Mouse (Mus musculus): ENCODE measurements at regions not wholly inside any gene's neighbourhood (a gene's known extent, or its start where the extent isn't known, plus 50 kb on each side); places are given as distances from the start of the nearest gene placed in this dataset.
A peak's percentile ranks its signal among the peaks of the same experiment; 100 is the strongest.

- peak in 1 of 2 experiments; percentile 10 for DNase-seq (ENCODE audit: low spot score in 2 of 2)
Measured at GRCm38 (mm10) chr1:133981185-133981584, 55.9 kb upstream of the Fmod start.

GRCm38 (mm10) chr1:133978271-133978988, 57.2 kb upstream of the Prelp start:
- peak in 1 of 2 experiments; percentile 10 for DNase-seq (ENCODE audit: low spot score in 2 of 2)

DNA sequence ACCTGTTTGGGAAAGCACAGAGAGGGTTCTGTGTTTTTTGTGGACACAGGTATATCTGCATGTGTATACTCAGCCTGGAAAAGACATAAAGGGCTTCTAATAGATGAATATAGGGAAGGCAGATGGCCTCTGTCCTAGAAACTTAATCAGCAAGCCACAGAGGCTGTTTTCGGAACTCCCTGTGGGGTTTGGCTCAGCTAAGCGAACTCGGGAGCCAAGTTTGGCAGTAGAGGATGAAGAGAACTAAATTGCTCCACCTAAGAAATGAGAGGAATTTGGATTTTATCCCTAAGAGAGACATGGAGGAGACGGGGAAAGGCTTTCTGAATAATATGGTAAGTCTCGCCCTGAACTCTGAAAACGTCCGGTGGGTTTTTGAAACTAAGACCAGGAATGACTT, 56.0 kb upstream of the Prelp start:
- DNase-seq (ENCODE audit: low spot score in 2 of 2), result peak in 1 of 2 experiments; percentile 14

DNA sequence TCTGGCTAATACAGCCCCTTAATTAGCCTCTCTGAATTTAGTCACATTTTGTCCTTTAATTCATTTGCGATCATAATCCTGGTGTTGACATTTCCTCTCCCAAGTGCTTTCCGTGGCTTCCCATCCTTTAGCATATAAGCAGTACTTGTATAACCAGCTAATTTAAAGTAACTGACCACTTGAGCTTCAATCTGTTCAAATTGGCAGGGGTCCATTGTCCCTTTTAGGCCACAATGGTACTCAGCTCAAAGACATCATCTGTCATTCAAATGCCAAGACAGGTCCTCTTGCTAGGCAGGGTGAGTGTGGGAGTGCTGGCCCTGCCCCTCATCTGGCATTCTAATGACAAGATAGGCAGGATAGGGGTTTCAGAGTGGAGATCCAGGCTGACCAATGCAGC, 52.6 kb upstream of the Prelp start:
- no peak for DNase-seq (ENCODE audit: low spot score in 2 of 2)

DNA sequence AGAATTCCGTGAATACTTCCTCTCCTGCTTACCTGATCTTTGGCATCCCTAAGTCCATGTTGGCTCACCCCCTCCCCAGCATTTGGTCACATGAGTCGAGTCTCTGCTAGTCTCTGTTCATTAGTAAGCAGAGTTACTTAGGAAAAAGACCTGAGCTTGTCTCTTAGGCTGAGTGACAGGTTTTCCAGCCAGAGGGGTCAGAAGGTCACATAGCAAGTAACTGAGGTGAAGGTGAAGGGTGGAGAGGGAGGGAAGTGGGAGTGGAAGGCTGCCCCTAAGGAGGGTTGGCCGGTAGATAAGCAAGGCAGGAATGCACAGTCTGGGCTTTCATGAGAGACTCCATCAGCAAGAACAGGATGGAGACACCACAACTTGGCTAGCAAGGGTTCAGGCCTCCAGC, 50.1 kb upstream of the Prelp start:
- no peak for DNase-seq (ENCODE audit: low spot score in 2 of 2)
